Mouse (Mus musculus) naive thymus-derived CD4-positive, alpha-beta T cell, adult 2 months (primary cell): ENCODE data around the gene Abhd10.

Experiments used
- DNase-seq: peaks from one replicate; pipeline ENCODE4 v3.0.0-alpha.2; 2011; ENCODE audit warnings: low read depth

Gene Abhd10

DNA sequence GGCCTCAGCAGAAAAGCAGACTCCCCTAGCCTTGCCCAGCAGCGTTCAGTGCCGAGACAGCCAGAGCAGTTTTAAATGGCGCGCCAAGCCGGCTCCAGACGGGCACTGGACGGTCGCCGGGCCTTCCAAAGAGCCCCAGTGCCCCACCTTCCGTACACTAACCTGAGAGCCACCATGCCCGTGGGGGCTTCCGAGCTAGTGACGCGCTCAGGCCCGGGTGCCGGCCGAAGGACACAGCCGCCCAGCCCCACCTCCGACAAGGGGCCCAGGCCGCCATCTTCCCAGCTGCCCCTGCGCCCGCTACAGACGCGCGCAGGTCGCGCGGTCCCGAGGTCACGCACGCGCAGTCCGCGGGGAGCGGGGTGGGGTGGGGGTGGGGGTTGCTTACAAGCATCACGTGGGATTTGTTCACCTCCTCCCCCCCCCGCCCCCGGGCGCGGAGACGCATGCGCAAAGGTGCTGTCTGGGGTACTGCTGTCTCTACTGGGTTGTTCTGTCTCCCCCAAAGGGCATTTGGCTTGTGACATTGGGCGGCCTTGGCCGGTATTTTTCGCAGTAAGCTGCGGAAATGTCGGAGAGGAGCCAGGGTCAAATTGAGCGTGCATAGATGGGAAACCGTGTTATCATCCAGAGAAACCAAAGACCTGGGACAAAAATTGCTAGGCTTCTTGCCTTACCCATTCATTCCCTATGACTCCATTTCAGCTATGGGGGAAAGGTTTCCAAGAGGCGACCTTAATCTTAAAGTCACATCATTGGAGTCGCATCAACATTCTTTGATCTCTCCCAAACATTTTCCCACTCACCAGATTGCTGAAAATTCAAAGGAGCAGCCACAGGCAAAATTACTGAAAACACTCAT, at the start of gene Abhd10:
Abhd10 (minus strand) TSS at position 341 of the 862 bp plus-strand sequence.
- DNase-seq = peak; percentile 96

DNA sequence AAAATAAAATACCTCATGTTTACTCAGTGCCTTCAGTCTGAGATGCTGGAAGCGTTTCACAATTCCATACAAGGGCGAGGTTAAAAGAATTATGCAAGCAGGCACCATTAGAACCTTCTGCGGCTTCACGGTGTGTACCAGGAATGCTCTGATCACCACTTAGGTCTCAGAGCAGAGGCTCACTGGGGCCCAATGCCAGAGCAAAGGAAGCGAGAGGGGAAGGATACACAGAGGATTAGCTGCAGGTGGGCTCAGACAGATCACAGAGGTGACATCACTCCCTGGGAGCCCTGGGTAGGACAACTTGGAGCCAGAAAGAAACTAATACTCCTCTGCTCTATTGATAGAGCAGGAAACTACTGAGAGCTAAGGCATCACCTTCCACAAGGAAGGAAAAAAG, 48.5 kb upstream of the Abhd10 start:
- DNase-seq = no peak

DNA sequence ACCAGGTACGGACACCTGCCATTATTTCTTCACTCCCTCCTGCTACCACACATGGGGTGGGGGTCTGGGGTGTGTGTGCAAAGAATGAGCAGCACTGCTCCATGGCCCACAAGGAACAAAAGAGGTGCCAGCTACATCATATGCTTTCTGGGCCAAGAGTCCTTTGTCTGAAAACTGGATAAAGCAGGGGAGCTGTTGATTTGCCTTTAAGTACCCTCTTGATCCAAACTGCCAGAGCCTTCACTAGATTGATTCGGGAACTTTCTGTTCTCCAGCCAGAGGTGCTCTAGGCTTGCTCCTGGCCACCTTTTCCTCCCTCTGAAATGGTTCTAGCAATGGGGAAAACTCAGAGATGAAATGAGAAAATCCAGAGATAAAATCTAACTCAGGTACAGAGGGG, 46.6 kb upstream of the Abhd10 start:
- no peak for DNase-seq

DNA sequence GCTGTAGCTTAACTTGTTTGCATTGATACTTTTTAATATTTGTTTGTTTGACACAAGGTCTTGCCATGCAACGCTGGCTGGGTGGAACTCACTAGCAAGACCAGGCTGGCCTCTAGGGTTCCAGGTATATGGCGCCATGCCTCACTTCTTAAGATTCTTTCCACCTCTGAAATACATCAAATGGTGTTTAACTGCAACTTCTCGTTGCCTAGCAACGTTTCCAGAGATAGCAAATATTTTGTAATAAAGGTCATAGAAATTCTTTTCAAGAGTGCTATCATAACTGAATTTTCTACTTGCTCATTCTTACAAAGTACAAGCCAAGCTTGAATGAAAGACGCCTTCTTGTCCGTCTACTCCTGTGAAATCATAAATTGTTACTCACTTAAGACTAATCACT, 44.9 kb upstream of the Abhd10 start:
- no peak for DNase-seq

DNA sequence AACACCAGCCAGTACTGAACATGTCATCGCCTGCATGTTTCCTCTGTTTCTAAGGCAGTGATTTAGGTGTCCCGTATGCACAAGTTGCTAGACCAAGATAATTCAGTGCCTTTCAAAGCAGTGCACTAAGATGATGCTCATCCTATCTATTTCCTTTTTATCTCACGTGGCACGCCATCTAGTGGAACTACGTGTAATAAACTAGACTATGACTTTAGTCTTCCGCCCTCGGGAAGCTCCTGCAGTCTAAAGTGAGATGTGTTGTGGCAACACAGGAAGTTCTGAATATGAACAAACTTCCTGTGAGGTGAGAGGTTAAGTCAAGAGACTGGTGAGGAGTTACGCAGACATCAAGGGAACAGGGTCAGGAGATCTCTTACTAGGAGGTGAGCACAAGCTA, 43.9 kb upstream of the Abhd10 start:
- DNase-seq = peak; percentile 87

DNA sequence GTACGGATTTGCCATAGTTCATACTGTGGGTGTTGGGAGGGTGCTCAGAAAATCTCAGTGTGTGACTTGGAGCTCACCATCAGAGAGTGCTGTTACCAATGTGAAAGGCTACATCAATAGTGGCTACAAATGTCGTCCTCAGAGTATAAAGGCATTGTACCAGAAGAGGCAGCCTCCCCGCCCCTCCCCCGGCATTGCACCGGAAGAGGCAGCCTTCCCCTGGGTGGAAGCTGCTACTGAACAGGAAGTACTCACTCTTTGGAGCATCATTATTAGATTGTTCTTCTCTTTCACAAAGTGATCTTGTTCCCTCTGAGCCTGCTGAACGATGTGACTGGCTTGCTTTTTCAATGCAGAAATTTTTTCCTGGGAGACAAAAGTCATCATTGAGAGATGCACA, 37.2 kb upstream of the Abhd10 start:
- peak; percentile 41 for DNase-seq

DNA sequence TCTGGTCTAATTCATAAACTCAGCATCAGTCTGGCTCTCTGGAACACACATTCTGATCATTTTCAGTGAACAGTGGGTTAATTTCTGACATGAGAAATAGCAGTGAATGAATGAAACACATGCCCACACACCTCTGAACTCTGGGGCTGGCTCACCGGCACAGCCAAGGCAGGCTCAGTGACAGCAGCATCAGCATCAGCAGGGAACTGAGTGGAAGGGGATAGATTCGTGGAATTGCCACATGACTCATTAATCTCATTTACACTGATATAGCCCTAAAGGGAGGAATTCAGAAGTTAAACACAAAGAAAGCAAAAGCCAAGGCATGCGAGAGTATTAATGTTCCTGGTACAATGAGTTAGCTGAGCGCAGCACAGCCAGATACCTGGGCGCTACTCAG, 32.1 kb upstream of the Abhd10 start:
- DNase-seq = no peak

DNA sequence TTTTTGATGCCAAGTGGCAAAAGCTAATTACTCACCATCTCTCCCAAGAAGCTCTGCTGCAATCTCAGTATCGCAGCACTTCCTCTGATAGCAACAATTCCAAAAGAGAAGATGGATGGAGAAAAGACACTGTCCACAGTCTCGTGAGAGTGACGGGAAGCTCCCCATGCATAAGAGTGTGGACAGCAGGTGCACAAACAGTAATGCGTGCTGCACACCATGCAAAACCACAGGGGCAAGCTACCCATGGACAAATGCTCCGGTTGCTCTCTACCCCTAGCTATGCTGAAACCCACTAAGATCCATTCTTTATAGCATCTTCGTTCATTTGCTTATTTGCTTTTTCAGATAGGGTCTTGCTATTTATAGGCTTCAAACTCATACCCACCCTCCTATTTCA, 28.2 kb upstream of the Abhd10 start:
- DNase-seq = no peak

DNA sequence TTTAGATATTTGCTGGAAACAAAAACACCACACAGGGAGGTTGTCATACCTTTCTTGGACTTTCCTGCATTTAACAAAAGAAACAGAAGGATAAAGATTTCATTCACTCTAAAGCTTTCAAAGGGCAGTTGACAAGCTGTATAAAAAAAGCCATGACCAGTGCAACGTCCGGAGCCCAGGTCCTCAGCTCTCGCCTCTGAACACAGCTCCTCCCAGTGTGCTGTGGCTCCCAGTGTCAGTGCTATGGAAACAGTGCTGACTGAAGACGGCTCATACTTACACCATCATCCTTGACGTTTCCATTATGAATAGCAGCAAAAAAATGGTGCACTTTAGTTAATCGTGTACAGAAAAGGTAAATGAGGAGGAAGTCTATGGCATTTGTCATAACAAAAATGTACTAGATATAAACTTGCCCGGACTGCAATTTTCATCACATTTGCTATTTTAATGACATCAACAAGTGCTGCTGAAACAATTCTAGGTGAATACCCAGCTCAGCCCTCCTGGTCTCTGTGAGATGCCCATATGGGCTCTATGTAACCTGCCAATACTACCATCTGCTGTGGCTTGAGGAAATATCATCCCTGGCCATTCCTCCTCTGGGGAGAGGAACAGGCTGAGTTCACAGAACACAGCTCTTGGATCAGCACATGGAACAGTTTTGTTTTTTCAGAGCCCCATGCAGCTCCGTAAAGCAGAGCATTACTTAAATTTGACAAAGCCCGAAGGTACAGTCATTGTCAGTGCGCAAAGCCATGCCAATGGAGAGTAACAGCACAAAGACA, 25.3 kb upstream of the Abhd10 start:
- no peak for DNase-seq

DNA sequence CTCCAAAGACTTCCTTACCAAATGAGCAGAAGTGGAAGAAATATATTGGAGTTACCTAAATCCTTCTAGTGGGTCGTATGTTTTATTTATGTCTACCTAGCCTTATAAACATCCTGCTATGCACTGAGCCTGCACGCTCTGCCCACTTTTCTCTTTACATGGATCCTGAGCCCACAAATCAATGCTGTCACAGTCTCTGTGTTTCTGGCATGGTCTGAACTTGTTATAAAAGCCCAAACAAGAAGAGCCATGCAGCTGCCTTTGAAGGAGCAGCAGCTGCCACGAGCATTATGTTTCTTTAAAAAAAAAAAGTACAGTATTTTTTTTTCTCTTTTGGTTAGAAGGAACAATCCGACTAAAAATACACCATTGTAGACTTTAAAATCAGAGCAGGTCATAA, 24.7 kb upstream of the Abhd10 start:
- no peak for DNase-seq

DNA sequence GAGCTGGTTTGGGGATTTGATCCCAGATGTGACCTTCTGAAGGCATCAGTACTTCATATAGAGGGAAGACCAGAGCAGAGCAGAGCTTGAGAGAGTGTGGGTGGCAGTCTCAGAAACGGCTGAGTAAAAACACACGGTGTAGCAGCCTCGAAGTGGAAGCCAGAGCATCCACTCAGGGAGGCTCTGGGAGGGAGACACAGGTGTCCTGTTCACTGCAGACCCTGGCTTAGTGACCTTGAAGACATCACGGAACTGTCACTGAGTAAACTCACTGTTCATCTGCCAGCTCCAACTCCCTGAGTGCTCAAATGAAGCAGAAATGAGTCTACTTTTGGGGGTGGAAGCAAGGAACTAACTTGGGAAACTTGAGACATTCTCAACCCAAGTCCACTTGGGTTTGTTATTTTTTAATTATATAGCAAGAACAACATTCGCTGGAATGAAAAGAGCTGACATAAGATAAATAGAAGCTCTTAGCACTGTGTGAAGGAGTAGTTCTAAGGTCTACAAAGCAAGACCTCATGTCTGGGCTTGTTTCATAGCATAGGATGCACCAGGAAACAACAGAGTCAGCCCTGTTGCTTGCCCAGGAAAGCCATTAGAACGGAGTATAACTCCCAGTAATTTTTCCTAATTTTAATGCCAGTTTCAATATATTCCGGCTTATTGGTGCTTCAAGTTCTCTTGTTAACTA, 23.2 kb upstream of the Abhd10 start:
- no peak for DNase-seq

DNA sequence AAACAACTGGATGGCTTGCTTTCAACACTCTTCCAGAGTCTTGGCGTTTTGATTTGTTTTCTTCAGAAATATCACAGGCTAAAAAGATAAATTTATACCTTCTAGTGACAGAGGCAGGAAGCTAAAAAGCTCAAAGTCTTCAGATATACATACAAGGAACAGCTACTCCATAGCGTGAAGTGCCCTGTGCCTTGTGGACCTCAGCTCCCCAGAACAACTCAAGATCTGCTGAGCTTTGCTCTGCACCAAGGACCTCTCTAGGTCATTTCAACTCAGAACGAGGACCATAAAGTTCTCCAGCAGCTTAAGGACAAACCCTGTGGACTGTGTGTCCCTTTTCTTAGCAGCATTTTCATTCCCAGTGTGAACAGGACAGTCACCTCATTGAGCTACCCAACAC, 22.3 kb upstream of the Abhd10 start:
- no peak for DNase-seq

DNA sequence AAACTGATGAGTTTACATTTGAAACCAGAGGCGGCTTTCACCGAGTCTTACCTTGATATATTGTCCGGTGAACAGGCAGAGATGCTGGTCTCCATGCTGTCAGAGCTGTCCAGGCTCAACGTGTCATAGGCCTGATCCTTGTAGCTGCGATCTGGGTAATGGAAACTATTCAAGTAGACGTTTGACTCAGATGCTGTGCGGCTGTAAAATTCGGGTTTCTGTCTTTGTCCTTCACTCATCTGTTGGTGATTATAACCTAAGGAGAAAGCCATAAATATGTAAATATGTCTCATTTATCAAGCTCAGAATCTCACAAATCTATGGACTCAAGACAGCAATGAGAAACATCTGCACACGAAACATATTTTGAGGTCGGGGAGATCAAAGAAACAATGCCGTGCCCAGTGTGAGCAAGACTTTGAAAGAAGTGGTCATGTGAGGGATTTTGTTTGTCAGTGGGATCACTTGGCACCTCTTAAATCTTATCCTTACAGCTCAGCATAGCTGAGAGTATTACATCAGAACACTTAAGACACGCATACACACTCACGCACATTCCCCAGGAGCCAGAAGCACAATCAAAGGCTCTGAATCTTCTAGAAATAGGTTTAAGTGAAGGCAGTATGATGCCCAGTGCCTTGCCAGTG, 20.2 kb upstream of the Abhd10 start:
- no peak for DNase-seq

DNA sequence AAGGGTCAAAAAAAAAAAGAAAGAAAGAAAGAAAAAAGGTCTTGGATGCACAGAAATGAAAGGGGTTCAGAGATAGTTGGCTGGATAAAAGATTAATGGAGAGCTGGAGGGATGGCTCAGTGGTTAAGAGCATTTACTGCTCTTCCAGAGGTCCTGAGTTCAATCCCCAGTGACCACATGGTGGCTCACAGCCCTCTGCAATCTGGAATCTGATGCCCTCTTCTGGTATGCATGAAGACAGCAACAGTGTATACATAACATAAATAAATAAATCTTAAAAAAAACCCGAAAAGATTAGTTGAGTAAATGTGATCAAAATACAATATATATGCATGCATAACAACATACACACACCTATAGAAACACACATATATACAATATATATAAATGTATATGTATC, 18.7 kb upstream of the Abhd10 start:
- no peak for DNase-seq

DNA sequence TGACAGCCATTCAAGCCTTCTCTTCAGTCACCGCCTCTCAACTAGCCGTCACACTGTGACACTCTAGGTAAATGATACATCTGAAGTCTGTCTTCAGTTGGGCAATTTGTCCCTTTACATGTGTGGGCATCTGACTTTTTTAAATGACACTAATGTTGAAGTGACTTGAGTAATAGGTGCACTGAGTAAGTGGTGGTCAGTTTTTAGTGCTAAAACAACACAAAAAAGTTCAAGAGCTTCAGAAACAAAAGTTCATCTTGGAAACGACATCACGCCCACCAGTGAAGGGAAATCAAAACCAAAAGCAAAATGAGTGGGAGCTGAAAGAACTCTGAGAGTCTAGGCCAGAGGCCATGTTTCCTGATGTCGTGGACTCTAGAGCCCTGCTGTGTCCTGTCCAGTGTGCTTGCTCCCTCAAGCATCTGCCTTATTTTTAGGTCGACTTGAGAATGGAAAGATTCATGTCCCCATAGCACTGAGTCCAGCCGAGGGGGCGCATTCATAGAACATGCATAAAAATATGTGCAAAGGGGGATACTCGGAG, 16.0 kb upstream of the Abhd10 start:
- DNase-seq = no peak

DNA sequence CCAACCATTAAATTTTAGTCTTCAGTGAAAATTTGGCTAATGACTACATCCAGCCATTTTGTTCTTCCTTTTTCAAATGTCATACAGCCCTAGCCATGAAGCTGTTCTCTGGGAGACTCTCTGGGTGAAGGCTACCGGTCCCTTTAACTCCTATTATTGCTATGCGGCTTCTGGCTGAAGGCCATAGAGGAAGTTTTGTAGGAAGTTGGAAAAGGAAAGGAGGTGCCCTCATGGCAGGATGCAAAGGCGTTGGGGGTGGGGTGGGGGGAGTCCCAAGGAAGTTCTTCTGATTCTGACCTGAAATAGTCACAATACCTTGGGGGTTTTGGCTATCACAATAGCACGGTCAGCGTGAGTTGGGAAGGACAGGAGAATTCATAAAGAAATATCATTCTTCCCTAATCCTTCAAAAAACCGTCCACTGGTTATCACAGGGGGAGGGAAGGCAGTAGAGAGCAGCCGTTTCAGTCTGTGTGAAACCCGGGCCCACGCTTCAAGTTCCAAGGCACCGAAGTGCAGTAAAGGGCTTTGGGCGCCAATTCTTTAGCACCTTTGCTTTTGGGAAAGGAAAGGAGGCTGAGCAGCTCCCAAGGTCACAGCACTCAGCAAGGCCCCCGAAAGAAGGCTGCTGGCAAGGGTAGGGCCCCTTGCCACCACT, 14.8 kb upstream of the Abhd10 start:
- DNase-seq = no peak

DNA sequence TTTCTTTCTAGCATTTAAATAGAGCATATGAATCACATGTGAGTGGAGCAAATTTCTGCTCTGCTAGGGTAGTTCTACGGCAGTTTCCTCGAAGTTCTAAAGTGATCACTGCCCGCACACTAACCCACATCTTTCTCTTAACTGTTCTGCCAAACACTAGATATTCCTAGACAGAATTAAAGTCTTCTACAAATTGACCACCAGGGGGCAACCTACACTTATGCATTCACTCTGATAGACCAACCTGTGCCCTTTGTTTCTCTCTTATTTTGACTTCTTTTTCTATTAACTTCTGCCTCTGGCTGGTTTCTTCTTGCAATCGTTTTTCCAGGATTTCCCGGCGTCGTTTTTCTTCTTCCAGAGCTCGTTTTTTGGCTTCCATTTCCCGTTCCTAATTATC, 14.1 kb upstream of the Abhd10 start:
- peak; percentile 80 for DNase-seq

DNA sequence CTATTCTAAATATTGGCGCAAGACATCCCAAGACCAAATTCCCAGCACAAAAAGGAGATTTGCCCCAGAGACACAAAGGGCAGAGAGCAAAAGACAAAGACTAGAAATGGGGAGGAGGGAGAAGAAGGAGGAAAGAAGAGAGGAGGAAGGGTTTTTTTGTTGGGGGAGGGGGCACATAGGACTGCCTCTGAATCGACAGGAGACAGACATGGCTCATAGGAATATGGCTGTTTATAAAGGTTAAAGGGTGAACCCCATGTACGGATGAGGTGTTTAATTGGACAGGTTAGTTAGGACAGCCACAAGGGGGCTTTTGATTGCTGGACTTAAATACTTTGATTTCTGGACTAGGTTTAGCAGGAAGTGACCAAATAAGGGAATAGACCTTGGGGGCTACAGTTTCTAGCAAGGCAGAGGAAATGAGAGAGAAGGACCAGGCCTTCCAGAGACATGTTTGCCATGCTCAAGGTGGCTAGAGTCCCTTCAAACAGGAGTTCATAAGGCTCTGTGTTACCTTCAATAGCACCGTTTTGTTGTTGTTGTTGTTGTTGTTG, 913 bp upstream of the Abhd10 start:
- peak; percentile 19 for DNase-seq

DNA sequence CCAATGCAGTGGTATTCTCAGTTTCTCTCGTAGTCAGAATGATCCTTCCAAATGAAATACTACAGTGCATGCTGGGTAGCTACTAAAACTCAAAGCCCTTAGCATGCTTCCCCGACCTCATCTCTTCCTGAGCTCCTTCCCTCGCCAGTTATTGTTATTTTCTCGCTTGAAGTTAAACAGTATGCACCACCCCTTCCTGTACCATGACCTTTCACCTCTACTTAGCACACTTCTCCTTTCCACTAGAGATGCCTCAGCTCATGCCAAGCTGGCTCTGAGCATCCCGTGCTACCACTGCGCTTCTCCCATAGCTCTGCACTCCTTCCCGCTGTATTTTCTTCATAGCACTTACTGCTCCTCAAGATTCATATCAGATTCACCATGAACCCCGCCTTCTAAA, 4.9 kb downstream of the Abhd10 start:
- DNase-seq = no peak

DNA sequence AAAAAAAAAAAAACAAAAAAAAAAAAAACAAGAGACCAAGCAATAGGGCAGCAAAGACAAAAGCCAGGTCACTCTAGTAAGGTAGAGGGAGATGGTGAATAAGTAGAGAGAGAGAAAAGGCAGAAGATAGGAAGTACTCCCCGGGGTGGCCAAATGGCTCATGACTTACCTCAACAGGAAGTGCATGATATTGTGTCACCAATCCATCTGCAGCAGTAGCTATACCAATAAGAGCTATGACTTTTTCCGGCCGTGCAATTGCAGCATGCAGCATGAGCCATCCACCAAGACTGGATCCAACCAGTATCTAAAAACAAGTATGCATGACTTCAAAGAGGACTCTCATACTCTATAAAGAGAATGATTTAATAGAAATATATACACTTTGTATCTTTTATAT, 6.0 kb downstream of the Abhd10 start:
- DNase-seq = no peak

DNA sequence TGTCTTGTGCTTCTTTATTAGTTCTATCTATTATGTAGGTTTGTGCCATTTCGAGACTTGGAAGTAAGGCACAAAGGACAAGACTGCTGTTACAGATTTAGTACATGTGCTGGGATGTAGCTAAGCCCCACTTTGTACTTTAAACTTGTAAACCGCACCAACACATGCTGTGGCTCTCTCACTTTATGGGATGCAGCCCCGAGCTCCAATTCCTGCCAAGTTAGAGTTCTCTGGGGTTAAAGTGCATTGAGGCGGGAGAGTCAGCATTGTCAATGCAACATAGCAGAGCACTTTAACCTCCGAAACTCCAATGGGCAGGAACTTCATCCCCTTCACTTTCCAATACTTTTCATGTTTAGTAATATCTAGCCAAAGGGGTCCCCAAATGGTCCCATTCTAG, 13.6 kb downstream of the Abhd10 start:
- no peak for DNase-seq
